In the genomic region with DNA sequence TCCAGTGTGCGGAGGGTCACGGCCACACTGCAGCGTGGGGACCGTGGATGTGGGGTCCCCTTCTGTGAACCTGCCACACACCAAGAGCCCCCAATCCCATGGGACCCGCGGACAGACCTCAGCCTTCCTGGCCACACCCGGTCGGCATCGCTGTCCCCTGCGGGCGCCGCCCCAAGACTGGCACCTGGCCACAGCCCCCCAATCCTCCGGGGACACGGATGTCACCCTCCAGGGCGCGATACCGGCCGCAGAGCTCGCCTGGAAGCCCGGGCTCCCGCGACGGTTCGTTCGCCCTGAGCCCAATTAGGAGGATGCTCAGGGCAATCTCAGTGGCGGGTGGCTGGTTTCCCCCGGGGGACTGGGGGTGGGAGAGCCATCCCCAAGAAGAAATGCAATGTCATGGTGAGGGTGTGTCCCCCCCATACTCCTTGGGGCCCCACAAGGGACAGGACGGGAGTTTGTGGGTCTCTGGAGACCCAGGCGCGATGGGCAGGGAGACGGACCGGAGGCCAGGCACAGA, we compare ENCODE assay signal across 8 mouse cellular contexts. TPM values are rescaled to one million over a fixed set of nuclear protein-coding genes. Genes with fewer than 3 reads are reported as not detected.
A peak's percentile ranks its signal among the peaks of the same experiment; 100 is the strongest.
DNase-seq lines count a peak whose midpoint lies in the region; ATAC-seq and TF ChIP-seq lines count a peak whose summit lies in the region.

No protein-coding gene starts in this region.

- H3K4me1 ChIP-seq in forebrain, embryonic 15.5 days, result peaks cover 57% of the 10 kb centered on the region
- peaks cover 61% of the 10 kb centered on the region for H3K4me1 ChIP-seq in liver, embryonic 12.5 days
- peaks cover 61% of the 10 kb centered on the region for H3K4me1 ChIP-seq in stomach, embryonic 16.5 days (ENCODE audit: control insufficient read depth, insufficient read depth, low read length)

- peak overlapping the region; percentile 84 for H3K4me2 ChIP-seq in forebrain, embryonic 15.5 days (replicated peaks)
- H3K4me2 ChIP-seq in liver, embryonic 12.5 days, result peak overlapping the region; percentile 71
- H3K4me2 ChIP-seq in stomach, embryonic 16.5 days (ENCODE audit: low read depth, low read length), result peak overlapping the region; percentile 96

- DNase-seq in gastrocnemius, adult 2 months, result peak; percentile 18
- no peak for DNase-seq in gastrocnemius, postnatal 10 days
- peak; percentile 19 for DNase-seq in CD4-positive helper T cell, adult 2 months (ENCODE audit: low read depth, low spot score)

- no peaks in the 10 kb centered on the region for H3K9me3 ChIP-seq in forebrain, embryonic 15.5 days
- H3K9me3 ChIP-seq in liver, embryonic 12.5 days (replicated peaks), result no peaks in the 10 kb centered on the region
- H3K9me3 ChIP-seq in stomach, embryonic 16.5 days (replicated peaks; ENCODE audit: control insufficient read depth, low read length), result peaks cover 7% of the 10 kb centered on the region; the same call in 1 of the 2 replicates

- no peaks in the 10 kb centered on the region for H3K36me3 ChIP-seq in forebrain, embryonic 15.5 days
- H3K36me3 ChIP-seq in liver, embryonic 12.5 days, result no peaks in the 10 kb centered on the region
- no peaks in the 10 kb centered on the region for H3K36me3 ChIP-seq in stomach, embryonic 16.5 days (ENCODE audit: control insufficient read depth, insufficient read depth, low read length)

- WGBS in forebrain, embryonic 15.5 days, result 2% methylated on average over 32 of the region's 32 CpGs
- WGBS in liver, embryonic 12.5 days (ENCODE audit: insufficient replicate concordance), result 4% methylated on average over 32 of the region's 32 CpGs
- WGBS in stomach, embryonic 16.5 days, result 4% methylated on average over 32 of the region's 32 CpGs

- H3K9ac ChIP-seq in forebrain, embryonic 15.5 days (replicated peaks), result peak overlapping the region; percentile 98
- peak overlapping the region; percentile 24; the same call in 1 of the 2 replicates for H3K9ac ChIP-seq in liver, embryonic 12.5 days
- H3K9ac ChIP-seq in stomach, embryonic 16.5 days (ENCODE audit: low read length), result peak overlapping the region; percentile 82

- no peak overlapping the region for H3K27ac ChIP-seq in gastrocnemius, adult 2 months
- H3K27ac ChIP-seq in forebrain, embryonic 15.5 days (replicated peaks), result peak overlapping the region; percentile 99
- no peak overlapping the region for H3K27ac ChIP-seq in liver, embryonic 12.5 days
- H3K27ac ChIP-seq in stomach, embryonic 16.5 days (ENCODE audit: low read length), result no peak overlapping the region

- TF ChIP-seq CTCF in gastrocnemius, adult 2 months (IDR thresholded peaks at IDR 0.05), result no peak

- H3K27me3 ChIP-seq in forebrain, embryonic 15.5 days, result no peaks in the 10 kb centered on the region
- peaks cover 100% of the 10 kb centered on the region for H3K27me3 ChIP-seq in liver, embryonic 12.5 days (replicated peaks)
- H3K27me3 ChIP-seq in stomach, embryonic 16.5 days (ENCODE audit: control insufficient read depth, insufficient read depth, low read length), result peaks cover 25% of the 10 kb centered on the region

- peak overlapping the region; percentile 87 for H3K4me3 ChIP-seq in gastrocnemius, adult 2 months
- peak overlapping the region; percentile 88 for H3K4me3 ChIP-seq in forebrain, embryonic 15.5 days
- H3K4me3 ChIP-seq in liver, embryonic 12.5 days, result peak overlapping the region; percentile 60
- peak overlapping the region; percentile 62 for H3K4me3 ChIP-seq in stomach, embryonic 16.5 days (replicated peaks; ENCODE audit: low read length)

- no peak for ATAC-seq in forebrain, embryonic 15.5 days (replicated peaks)
- ATAC-seq in liver, embryonic 12.5 days, result no peak
- ATAC-seq in stomach, embryonic 16.5 days (ENCODE audit: insufficient read depth, low FRiP score), result no peak
- no peak for ATAC-seq in inflammation-experienced regulatory T-cells, adult 6 months
- ATAC-seq in frontal cortex, adult (ENCODE audit: low TSS enrichment), result no peak

- intact Hi-C loops in gastrocnemius, adult 2 months (cut with DNase I), result no loop called here

RNA-seq across cellular contexts. Expression of a gene that starts 1.9 kb away (rescaled TPM):
- total RNA-seq in gastrocnemius, adult 2 months (2021), result 10 to 100 TPM; 29.6 to 43.1 TPM
- total RNA-seq in gastrocnemius, postnatal 10 days (2021), result 10 to 100 TPM; 64.1 to 94.7 TPM
- polyA plus RNA-seq in forebrain, embryonic 15.5 days (2015; fragmentation: Nextera tagmentation; extraction: Ambion mirVana), result 375 and 409 TPM in 2 replicates
- 19.3 and 21.2 TPM in 2 replicates for polyA plus RNA-seq in liver, embryonic 12.5 days (2016; fragmentation: Nextera tagmentation; extraction: Ambion mirVana)
- 58.5 and 61.9 TPM in 2 replicates for polyA plus RNA-seq in stomach, embryonic 16.5 days (2015; fragmentation: Nextera tagmentation; extraction: Ambion mirVana)
- 10 to 100 TPM in 1 of 3 experiments, 1 to 10 TPM in 2; 7.2 to 10.9 (median 8.8) TPM for polyA plus RNA-seq in inflammation-experienced regulatory T-cells, adult 6 months (2017; shearing (Covaris generic))

RNA-seq across cellular contexts. Expression of a gene that starts 37.9 kb away (rescaled TPM):
- not detected for total RNA-seq in gastrocnemius, adult 2 months (2021)
- not detected for total RNA-seq in gastrocnemius, postnatal 10 days (2021)
- polyA plus RNA-seq in forebrain, embryonic 15.5 days (2015; fragmentation: Nextera tagmentation; extraction: Ambion mirVana), result 0.14 and 0.36 TPM in 2 replicates
- not detected in 2 replicates for polyA plus RNA-seq in liver, embryonic 12.5 days (2016; fragmentation: Nextera tagmentation; extraction: Ambion mirVana)
- not detected in 2 replicates for polyA plus RNA-seq in stomach, embryonic 16.5 days (2015; fragmentation: Nextera tagmentation; extraction: Ambion mirVana)
- not detected for polyA plus RNA-seq in inflammation-experienced regulatory T-cells, adult 6 months (2017; shearing (Covaris generic))

Comparison
In these comparisons a context has a peak if more than half of its experiments do, and no peak if none do; other contexts are left out.
1. H3K9ac ChIP-seq: peak in every context shown above with its lines; median percentile 98 in forebrain, embryonic 15.5 days; 82 in stomach, embryonic 16.5 days; 24 in liver, embryonic 12.5 days.